Mouse (Mus musculus): ENCODE data around the gene Scd2. TPM values are rescaled to one million over a fixed set of nuclear protein-coding genes. Genes with fewer than 3 reads are reported as not detected.
"Not testable (repeated sequence)": the region's sequence is repeated elsewhere in the genome, so short reads cannot be mapped to it uniquely, and the experiment has no call there.

The Scd2 gene
- total RNA-seq, 4 experiments from 2014 or later: 7.5 to 10.2 (median 9.4) TPM

DNA sequence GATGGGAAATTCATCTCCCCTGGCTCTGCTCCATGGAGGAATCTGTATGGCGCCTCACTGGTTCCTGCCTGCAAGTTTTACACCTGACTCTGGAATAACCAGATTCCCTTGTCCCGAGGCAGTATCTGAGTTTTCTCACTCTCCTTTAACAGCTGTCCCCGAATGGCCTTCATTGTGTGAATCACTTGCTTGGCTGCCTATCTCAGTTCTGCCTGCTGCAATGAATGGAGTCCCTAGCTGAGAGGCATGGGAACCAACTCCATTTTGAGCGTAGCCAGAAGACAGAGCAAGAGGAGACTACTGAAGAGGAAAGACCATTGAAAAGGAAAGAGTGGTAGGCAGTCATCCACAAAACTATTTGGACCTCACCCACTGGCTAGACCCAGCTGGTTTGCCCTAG lies 19.8 kb upstream of the Scd2 start:
- DNase-seq (ENCODE audit: low spot score): no peak

DNA sequence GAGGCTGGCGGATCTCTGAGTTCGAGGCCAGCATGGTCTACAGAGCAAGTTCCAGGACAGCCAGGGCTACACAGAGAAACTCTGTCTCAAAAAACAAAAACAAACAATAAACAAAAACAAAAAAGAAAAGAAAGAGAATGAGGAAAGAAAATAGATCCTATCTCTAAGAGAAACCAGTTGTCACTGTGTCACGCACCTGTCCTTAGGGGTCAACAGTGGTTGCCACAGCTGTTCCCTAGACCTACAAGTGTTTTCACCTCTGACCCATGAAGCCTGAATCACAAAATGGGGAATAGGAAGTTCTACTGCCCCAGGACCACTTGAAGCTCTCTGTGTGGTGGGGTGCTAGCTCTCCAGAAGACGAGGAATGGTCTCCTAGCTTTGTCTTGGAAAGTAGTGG lies 19.0 kb upstream of the Scd2 start:
- no peak for DNase-seq (ENCODE audit: low spot score)

DNA sequence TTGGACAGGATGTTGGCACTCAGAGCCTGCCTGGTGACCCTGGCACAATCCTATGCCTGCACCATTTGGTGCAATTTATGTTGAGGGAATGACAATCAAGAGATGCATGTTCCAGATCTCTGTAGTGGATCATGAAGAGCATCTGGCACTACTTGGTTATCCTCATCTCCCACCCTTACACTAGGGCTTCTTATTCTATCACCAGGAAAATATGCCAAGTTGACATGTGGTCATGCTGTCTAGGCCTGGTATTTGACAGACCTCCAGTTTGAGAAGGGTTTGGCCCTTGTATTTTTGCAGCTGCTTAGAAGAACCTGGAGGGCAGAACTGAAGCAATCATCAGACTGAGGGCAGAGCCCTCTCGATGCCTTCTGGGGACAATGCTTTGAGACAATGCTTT lies 18.1 kb upstream of the Scd2 start:
- DNase-seq (ENCODE audit: low spot score): no peak

DNA sequence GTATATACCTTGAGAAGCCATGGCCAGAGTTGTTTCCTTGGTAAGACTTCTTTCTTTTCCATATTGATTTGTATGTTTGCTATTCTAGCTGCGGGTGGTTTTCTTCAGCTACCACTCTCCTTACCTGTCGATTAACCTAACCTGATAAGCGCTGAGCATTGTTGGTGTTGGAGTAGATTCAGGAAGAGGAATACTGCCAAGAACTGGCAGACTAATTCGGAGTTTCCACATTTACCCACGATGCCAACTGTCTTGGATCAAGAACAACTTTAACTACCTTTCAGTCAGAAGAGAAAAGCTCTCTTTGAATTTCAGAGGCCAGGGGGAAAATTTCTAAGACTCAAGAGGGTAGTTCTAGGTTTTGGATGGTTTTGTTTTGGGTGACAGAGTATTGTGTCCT lies 16.6 kb upstream of the Scd2 start:
- no peak for DNase-seq (ENCODE audit: low spot score)

DNA sequence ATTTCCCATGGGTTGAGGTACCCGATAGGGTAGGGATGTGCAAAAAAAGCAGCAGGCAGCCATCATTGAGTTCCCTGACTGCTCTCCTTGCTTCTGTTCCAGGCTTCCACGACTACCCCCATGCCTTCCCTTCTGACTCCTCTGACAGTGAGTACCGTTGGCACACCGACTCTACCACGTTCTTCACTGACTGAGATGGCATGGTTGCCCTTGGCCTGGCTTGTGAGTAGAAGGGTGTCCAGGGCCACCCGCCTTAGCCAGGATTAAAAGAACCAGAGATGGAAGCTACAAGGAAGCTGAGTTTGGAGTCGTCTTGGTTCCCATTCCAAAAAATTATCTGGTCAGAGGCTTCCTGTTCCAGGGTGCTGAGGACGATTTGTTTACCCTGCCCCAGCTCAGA lies 15.5 kb upstream of the Scd2 start:
- no peak for DNase-seq (ENCODE audit: low spot score)

DNA sequence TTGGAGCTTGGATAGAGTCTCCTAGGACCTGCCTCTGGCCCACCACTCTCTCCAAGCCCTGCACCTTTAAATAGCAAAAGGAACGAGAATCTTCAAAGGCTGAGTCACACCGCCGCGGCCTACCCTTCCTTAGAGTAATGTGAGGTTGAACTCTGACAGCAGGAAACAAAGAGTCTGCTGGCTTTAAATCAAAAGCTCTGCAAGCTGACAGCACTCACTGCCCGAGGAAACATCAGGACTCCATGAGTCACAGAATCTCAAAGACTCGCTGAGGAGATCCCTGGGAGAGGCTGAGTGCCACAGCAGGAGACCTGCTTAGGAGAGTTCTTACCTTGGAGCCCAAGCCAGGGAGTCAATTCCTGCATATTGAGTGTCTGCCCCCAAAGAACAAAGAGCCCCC lies 12.7 kb upstream of the Scd2 start:
- DNase-seq (ENCODE audit: low spot score): no peak

DNA sequence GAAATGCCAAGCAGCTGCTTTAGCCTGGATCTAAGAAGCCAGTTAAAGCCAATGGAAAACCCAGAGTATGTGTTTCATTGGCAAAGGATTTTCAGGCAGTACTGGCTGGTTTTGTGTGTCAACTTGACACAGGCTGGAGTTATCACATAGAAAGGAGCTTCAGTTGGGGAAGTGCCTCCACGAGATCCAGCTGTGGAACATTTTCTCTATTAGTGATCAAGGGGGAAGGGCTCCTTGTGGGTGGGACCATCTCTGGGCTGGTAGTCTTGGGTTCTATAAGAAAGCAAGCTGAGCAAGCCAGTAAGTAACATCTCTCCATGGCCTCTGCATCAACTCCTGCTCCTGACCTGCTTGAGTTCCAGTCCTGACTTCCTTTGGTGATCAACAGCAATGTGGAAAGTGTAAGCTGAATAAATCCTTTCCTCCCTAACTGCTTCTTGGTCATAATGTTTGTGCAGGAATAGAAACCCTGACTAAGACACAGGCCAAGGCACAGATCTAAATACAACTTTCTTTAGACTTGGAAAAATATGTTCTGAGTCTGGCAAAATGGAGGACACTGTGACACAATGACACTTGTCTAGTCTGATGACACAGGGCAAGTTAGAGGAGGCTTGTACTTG lies 11.5 kb upstream of the Scd2 start:
- DNase-seq (ENCODE audit: low spot score): not testable (repeated sequence)

DNA sequence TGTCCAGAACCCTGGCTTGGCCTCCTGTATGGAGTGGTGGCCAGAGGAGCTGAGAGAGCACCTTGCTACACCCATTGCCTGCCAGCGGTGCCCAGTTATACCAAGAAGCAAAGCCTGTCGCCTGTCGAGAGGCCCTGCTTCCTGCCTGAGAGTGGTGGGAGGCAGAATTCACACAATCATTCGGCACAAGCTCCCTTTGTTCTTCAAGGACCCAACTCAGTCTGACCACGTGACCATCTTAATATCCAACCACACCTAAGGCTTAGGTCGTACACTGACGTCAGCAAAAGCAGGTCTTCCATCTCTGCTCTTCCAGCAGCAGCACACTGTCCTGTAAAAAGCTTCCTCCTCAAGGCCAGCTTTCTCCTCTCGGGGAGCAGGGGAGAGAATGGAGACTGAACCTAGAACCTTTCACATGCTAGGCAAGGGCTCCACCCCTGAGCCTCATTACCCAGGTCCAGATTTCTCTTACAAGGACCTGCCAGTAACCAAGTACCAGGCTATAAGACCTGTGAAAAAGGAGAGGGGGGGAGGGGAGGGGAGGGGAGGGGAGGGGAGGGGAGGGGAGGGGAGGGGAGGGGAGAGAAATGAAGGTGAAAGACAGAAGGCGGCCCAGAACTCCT lies 10.8 kb upstream of the Scd2 start:
- no peak for DNase-seq (ENCODE audit: low spot score)

DNA sequence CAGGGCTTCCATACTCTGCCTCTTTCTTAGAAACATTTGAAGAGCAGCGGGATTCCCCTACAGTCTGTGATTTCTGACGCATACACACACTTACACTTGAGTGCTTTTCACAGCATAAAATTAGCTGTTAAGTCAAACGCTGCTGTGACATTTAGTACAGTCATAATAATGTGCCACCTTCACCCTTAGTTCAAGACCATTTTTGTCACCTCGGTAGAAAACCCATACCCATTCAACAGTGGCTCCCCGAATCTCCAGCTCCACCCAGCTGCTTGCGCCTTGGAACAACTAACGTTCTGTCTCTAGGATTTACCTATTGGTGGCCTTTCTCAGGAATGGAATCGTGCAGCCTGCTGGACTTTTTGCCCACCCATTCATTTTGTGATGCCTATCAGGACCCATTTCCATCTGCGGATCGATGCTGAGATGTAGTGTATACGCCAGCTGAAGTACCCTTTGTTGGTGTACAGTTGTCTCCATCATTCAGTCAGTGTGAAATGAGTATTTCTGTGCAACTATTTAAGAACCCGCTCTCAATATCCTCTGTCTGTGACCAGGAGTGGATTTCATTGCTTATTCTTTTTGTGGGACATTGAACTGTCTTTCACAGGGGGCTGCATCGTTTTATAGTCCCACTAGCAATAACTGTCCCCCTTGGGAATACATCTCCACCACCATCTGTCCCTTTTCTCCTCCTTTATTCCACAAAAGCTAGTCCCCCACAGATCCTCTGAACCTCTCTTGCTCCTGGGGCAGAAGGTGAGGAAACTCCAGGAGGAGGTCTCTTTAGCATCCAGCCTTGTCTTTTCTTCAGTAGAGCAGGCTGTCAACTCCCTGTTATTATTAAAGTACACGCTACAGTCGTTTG lies 10.1 kb upstream of the Scd2 start:
- no peak for DNase-seq (ENCODE audit: low spot score)

DNA sequence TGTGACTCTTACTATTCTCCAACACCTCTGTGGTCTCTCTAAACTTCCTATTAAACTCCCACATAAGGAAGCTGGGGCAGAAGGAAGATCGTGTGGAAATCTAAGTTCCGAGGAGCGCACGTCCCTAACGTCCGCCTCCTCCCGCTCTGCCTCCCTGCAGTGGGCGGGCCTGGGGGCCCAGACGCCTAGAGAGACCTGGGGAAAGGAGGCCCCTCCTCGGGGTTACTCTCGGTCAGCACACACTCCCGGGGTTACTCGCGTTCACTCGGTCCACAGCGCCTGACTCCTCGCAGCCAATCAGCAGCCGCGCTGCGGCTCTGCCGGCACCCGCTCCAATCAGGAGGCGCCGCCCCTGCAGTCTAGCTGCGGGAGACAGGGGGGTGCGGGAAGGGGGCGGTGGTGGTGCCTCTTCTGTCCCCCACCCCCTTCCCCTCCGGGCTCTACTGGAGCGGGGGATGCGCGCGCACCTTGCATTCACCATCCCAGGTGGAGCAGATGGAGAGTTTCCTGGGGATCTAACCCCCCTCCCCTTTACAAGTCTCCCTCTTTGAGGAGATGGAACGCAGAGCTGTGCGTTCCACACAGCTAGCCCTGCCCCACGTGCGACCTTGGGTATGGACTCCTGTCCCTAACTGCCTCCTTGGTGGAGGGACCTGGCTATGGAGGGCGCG lies 9.3 kb upstream of the Scd2 start:
- peak; percentile 82 for DNase-seq (ENCODE audit: low spot score)

DNA sequence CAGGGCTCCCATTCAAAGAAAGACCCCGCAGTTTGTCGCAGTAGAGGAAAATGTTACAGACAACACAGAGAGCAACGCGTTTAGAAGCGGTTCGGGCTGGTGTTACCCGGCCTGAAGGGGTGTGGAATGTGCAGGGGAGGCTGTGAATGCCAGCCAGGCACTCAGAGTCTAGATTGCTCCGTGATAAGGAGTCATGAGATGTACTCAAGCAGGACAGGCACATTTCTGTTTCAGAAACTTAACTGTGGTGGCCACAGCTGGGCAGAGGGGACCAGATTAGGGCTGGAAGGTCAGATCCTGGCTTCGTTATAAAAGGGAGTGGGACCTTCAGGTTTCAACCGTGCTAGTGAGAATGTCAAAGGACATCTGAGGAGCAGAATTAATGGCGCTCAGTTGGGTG lies 8.8 kb upstream of the Scd2 start:
- no peak for DNase-seq (ENCODE audit: low spot score)

DNA sequence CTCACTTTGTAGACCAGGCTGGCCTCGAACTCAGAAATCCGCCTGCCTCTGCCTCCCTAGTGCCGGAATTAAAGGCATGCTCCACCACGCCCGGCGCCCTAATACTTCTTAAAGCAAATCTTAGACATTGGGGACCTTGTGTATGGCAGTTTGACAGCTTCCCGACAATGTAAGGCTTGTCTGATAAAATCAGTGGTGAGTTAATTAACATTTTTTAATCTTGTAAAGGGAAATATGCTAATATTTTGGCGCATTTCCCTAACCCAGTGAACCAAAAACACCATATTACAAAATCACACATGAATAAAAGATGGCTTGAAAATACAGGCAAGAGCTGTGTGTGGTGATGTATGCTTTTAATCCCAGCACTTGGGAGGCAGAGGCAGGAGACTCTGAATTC lies 7.9 kb upstream of the Scd2 start:
- no peak for DNase-seq (ENCODE audit: low spot score)

DNA sequence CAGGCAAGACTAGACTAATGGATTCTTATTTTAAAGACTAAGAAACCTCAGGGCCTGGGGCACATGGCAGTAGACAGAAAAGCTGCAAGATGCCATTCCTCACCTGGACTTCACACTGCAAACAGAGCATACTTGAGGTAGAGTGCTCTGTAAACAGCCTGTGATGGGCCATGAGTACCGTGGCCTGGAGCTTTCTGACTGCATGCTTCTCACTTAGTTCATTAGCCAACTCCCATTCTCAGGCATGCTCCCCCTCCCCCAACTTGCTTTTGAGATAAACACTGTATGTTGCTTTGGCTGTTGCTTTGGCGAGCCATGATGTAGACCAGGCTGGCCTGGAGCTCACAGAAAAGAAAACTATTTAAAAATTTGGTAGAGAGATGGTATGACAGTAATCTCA lies 7.4 kb upstream of the Scd2 start:
- no peak for DNase-seq (ENCODE audit: low spot score)

DNA sequence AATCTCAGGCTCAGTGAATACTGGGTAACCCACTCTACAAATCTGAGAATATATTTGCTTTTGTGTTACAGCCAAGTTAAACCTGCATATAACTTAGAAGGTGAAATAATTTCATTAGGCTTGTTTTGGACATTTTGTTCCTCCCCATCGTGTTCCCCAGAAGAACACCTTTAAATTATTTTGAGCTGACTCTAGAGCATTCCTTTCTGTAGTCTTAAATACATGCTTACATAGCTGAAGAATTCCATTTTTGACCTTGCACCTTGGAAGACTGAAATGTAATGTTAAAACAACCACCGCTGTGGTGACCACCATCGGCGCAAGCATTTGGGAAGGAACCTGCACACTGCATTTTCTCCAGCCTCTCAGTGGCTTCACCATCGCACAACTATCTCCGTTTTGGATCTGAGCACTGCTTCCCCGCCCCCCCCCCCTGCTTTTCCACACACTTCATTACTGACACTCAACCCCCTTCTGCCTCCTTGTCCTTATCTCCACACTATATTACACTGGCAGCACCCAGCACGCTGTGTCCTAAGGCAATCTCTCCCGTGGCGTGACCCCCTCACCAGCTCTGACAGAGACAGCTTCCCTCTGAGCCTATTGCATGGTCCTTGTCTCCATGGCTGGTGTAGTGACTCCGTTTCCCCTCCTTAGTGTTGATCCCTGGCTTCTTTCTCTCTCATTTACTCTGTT lies 5.9 kb upstream of the Scd2 start:
- DNase-seq (ENCODE audit: low spot score): no peak

DNA sequence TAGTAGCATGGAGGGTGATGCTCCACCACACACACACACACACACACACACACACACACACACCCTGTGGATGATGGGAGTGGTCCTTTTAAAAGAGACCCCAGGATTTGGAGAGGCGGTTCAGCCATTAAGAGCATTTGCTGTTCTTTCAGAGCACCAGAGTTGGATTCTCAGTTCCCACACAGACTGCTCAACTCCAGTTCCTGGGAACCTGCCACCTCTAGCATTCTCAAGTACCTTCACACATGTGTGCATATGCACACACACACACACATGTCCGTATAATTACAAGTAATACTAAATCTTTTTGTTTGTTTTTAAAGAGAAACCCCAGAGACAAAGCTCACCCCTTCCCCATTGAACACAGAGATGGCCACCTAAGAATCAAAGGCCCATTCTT lies 1.4 kb upstream of the Scd2 start:
- DNase-seq (ENCODE audit: low spot score): no peak

DNA sequence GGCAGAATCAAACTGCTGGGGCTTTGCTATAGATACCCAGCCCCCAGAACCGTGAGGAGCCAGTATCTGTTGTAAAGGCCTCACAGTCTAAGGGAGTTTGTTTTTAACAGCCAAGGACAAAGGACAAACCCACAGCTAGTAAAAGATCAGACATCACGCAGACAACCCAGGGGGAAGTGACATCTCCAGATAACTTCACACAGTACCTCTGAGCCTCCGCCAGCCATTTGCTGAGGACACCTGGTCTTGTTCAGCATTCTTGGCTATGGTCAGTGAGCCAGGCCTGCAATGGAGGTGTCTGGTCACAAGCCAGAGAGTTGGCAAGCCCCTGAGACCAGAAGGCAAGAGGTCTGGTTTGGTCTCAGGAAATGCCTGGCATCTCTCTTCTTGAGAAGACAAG lies 991 bp upstream of the Scd2 start:
- DNase-seq (ENCODE audit: low spot score): no peak

DNA sequence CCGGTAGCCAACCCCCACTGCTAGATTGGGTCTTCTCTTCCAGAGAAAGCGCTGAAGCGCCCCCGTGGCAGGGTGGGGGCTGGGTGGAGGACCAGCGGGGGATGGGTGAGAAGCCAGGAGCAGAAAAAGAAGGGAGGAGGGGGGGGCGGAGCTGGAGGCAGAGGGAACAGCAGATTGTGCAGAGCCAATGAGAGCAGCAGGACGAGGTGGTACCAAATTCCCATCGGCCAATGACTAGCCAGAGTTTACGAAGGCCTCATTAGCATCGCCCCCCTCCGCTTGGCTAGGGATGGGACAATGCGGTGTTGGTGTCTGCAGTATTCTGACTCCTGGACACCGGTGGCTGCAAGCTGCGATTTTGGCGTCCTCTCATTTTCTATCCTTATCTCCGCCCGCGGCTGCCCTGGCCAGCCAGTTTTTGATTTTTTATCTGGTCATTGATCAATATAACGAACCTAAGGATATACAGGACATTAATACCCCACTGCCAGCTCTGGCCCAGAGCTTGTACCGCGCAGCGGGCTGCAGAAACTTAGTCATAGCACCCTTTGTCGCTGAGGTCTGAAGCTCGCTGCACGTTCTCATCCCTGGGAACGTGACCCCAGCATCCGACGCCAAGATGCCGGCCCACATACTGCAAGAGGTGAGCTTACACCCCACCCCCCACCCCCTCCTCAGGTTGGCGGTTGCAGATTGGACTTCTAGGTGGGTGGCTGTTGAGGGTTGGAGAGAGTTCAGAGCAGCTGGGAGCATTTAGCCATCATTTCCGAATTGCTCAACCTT lies 486 bp downstream of the Scd2 start:
- DNase-seq (ENCODE audit: low spot score): peak; percentile 88

DNA sequence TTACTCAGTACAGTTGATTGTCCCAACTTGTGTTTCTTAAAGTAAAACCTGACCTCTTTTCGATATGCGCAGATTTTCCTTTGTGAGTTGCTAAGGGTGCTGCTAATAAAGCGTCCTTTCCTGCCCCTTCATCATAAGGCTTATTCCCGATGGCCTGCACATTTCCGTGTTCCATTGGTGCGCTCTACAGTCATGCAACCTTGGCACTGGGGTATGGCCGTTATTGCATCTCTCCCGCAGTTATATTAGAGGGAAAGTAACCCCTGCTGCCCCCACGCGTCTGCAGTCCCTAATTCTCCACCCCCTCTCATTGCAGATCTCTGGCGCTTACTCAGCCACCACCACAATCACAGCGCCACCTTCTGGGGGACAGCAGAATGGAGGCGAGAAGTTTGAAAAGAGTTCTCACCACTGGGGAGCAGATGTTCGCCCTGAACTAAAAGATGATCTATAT lies 1.1 kb downstream of the Scd2 start:
- DNase-seq (ENCODE audit: low spot score): peak; percentile 91

DNA sequence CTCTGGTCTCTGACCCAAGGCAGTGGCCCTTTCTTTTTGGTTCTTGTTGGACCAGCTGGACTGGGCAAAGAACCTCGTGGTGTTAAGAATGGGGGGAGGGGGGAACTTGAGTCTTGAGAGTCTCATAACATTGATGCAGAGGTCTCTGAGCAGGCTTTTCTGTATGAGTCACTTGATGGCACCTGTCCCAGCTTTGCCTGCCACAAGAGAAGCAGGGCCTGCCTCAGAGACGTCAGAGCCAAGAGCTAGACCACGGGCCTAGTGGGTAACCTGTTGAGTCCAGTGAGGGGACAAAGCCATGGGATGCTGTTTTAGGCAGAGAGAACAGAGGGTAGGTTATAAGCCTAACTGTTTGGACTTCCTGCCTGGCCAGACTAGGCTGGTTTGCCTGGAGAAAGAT lies 1.8 kb downstream of the Scd2 start:
- DNase-seq (ENCODE audit: low spot score): peak; percentile 22

DNA sequence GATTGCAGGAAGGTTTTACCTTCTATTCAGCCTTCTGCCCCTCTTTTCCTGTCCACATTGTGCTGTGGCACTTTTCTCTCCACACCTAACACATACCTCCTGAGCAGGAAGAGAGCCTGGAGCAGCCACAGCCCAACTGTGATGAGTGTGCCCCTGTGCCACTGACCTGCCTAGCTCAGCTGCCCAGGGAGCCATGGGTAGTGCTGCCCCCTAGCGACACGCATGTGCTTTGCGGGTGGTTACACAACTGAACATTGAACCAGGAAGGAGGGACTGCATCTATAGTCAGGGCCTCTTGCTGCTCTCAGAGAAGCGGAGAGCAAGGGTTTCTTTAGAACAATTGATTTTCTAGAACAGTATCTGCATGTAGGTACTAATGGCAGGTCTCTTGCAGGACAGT lies 2.3 kb downstream of the Scd2 start:
- DNase-seq (ENCODE audit: low spot score): peak; percentile 82

DNA sequence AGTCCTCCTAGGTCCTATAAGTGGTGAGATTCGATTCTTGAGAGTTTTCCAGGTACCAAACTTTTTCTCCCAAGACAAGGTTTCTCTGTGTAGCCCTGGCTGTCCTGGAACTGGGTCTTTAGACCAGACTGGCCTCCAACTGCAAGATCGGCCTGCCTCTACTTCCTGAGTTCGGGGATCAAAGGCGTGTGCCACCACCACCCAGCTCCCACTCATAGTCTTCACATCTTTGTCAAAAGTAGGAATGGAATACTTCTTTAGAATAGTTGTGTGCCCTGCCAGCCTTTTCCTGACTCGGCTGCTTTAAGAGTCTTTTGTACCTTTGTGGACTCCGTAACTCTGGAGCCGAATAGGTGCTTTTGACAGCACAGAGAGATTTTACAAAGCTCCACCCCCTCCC lies 2.7 kb downstream of the Scd2 start:
- DNase-seq (ENCODE audit: low spot score): no peak
